Mouse (Mus musculus) left cerebral cortex, adult 11 months (tissue): ENCODE results near the gene Cacng7.
A peak's percentile ranks its signal among the peaks of the same experiment; 100 is the strongest.

Experiments
- DNase-seq: peaks from one replicate; pipeline ENCODE4 v3.0.0; 2022; ENCODE audit warnings: low spot score

The Cacng7 gene

GRCm38 (mm10) chr7:3302556-3303275 lies 30.0 kb upstream of the Cacng7 start:
- DNase-seq: no peak

DNA sequence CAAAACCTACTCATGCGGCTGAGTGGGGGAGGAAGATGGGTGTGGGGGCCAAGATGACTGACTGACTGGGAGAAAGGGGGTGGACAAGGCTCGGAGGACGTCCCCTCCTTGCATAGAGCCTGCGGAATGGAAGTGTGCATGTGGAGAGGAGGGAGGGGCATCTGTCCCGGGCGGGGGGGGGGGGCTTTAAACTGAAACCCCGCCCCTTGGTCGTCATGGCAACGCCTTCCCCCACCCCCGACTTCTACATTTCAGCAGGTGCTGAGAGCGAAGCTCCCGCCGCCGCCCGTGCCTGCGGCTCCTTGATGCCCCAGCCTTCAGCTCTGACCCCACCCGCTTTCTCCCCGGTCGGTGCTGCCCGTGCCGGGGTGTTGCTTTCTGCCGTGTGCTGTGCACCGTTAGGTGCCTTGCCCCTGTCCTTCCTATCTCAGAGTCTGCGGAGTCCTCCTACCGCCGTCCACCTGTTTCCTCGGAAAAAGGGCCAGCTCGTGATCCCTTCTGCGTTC lies 29.4 kb upstream of the Cacng7 start:
- DNase-seq: no peak

- DNase-seq: no peak
Measured at GRCm38 (mm10) chr7:3303789-3304188, 29.0 kb upstream of the Cacng7 start.

- no peak for DNase-seq
Measured at GRCm38 (mm10) chr7:3304298-3304697, 28.5 kb upstream of the Cacng7 start.

DNA sequence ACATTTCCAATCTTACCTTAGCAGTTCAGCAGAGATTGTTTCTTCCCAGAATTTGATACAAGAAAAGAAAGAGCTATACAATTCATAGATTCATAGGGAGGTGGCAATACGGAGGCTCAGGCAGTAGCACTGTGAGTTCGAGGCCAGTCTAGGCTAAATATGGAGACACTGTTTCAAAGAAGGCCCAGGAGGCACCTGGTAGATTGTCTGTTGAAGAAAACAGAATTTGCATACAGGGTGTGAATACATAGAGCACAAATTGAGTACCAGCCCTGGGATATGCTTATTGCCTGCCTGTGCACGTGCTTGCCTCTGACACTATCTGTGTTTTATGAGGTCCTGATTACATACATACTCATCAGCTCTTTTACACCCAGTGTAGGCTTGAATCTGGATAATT lies 26.4 kb upstream of the Cacng7 start:
- DNase-seq: no peak

DNA sequence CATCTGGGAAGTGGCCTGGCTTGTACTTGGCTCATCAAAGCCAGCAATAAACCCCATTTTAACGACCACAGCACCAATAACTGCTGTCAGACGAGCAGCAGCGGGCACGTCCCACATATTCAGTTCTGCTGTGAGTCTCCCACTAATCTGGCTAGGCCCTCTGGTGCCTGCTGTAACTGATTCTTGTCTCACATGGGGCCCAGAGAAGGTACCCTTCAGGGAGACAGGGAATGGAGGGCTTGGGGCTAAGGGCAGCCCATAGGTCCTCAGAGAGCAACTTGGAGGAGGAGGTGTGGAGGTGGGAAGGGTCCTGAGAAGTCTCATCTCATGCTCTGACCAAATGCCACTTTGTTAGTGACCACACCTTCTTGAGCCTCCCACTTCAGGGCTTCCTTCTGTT lies 24.1 kb upstream of the Cacng7 start:
- no peak for DNase-seq

DNA sequence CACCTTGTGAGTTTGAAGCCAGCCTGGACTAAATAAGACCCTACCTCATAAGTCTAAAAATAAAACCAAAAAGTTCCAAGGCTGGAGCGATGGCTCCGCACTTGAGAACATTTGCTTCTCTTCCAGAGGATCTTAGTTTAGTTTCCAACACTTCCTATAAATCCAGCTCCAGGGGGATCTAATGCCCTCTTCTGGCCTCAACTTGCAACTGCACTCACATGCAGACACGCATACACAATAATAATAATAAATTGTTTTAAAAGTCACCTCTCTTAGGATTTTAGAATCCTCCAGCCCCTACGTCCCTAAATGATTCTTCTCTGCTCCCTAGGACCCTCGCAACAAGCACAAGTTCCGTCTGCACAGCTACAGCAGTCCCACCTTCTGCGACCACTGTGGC lies 22.5 kb upstream of the Cacng7 start:
- DNase-seq: no peak

- no peak for DNase-seq
Measured at GRCm38 (mm10) chr7:3313571-3313970, 19.2 kb upstream of the Cacng7 start.

GRCm38 (mm10) chr7:3314121-3314520 lies 18.6 kb upstream of the Cacng7 start:
- DNase-seq: no peak

- DNase-seq: no peak
Measured at GRCm38 (mm10) chr7:3317704-3318103, 15.1 kb upstream of the Cacng7 start.

DNA sequence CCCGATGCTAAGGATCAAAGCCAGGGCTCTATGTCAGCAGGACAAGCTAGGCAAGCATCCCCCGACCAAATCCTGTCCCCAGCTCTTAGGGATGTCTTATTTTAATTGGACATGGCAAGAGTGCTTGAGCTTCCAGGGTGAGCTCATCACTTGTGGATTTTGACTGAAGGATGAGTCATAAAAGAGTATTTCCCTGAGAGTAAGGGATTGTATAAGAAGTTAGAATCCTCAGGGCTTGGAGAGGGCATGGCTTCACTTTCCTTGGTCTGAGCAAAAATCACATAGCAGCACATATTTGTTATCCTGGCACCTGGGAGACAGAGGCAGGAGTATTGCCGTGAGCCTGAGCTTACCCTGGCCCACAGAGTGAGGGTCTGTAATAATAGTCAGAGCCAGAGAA lies 11.9 kb upstream of the Cacng7 start:
- no peak for DNase-seq

DNA sequence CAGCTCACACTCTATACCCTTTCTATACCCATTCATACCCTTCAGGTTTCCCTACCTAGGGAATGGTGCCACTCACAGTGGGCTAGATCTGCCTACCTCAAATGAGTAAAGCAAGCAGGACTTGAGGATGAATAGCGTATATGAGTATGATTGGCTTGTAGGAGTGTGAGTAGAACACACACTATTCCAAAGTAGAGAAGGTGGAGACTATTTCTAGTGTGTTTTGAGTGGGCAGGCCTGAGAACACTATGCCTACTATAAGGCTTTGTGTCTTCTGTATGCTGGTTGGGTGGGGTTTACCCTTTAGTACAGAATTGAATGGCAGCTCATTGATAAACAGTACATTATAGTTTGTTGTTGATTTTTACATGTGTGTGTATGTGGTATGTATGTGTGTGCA lies 8.9 kb upstream of the Cacng7 start:
- no peak for DNase-seq

DNA sequence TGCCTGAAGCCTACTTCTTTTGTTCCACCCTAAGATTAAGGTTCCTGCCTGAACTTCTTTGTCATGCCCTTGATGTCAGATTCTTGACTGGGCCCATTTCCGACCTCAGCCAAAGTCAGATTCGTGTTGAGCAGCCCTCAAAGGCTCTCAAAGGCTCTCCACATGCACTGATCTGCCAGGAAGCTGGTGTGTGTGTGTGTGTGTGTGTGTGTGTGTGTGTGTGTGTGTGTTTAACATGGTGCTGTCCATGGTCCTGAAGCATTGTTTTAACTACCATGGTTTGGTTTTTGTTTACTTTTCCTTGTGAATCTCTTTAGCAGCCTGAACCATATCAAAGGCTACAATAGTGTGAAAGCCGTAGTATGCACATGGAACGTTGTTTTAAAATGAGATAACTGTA lies 4.8 kb upstream of the Cacng7 start:
- DNase-seq: no peak

DNA sequence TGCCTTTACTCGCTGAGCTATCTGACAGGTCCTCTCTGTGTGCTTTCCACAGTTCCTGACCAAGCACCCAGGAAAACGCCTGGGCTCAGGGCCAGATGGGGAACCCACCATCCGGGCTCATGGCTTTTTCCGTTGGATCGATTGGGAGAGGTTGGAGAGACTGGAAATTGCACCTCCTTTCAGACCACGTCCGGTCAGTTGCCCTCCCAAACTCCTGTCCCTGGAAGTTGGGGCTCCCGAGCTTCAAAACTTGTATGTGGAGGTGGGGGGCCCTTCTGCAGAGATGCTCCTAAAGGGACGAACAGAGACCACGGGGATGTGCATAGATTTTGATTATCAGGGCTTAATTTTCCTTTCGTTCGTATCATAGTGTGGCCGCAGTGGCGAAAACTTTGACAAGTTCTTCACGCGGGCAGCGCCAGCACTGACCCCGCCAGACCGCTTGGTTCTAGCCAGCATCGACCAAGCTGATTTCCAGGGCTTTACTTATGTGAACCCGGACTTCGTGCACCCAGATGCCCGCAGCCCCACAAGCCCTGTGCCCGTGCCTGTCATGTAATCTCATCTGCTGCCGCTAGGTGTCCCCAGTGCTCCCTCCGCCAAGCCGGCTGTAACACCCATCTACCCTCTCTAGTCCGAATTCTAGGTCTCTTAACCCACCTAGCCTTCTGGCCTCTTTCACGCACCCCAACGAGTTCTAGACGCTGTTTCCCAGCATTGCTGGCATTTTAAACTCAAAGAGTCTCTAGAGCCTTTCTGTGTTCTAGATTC lies 2.8 kb upstream of the Cacng7 start:
- DNase-seq: peak; percentile 63

- DNase-seq: no peak
Measured at GRCm38 (mm10) chr7:3331171-3331570, 1.6 kb upstream of the Cacng7 start.

DNA sequence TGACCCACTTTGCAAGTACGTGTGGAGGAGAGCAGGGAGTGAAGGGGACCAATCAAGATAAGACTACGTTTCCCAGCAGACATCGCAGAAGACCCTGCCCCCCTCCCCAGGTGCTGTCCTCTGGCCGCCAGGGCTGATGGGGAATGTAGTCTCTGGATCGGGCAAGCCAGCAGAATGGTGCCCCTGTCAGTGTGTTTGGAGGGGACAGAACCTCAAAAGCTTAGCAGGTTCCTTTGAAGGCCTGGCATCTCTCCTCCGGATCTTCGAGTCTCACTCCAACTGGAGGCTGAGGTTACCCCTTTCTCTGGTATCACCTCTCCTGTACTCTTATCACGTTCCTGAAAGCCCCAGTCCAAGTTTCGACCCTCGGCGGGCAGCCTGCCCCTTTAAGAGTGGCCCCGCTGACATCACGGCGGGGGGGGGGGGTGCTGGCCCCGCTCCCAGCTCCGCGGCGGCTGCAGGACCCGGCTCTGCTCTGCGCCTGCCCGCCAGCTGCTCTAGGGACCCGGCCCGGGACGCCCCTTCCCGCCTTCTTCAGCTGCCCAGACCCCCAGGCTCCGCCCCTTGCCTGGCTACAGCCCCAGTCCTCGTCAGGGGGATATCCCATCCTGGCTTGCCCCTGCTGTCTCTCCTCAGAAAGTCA lies 1.1 kb upstream of the Cacng7 start:
- peak; percentile 85 for DNase-seq

- no peak for DNase-seq
Measured at GRCm38 (mm10) chr7:3332224-3332615, 535 bp upstream of the Cacng7 start.

DNA sequence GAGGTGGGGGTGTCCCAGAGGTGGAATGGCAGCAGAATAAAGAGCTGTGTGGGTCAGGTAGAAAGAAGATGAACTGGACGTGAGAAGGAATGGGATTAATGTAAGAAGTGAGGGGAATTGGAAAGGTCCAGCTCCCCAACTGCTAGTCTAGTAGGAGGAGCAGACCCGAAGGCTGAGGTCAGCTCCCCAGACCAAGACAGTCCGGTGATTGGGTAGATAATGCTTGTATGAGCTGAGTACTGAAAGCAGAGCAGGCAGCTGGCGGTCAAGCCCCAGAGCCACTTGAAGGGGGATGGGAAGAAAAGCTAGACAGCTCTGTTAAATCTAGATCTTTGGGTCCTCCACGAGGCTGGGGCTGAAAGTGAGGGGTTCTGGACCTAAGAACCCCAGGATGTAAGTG lies 787 bp downstream of the Cacng7 start:
- DNase-seq: no peak

GRCm38 (mm10) chr7:3336412-3336811 lies 3.7 kb downstream of the Cacng7 start:
- no peak for DNase-seq

DNA sequence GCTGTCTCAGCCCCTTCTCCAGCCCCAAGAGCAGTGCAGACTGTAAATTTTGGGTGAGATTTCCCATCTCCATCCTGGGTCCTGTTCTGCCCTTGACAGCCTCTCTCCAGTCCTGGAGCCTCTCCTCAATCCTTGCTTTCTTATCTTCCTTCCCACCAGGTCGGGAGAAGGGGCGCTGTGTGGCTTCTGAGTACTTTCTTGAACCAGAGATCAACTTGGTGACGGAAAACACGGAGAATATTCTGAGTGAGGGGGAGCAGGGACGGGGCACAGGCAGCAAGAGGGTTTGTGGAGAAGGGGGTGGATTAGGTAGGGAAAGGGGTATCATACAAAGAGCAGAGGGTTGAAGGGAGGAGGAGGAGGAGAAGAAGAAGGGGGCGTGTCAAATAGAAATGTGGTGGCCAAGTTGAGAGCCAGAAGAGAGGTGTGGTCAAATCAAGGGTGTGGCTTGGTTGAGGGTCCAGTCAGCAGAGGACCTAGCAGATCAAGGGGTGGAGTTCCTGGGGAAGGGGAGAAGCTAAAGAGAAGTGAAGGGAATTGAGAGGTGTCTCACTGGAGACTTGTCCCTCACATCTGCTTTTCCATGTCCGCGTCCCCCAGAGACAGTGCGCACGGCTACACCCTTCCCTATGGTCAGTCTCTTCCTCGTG lies 5.7 kb downstream of the Cacng7 start:
- no peak for DNase-seq

GRCm38 (mm10) chr7:3339010-3339409 lies 6.3 kb downstream of the Cacng7 start:
- DNase-seq: no peak

DNA sequence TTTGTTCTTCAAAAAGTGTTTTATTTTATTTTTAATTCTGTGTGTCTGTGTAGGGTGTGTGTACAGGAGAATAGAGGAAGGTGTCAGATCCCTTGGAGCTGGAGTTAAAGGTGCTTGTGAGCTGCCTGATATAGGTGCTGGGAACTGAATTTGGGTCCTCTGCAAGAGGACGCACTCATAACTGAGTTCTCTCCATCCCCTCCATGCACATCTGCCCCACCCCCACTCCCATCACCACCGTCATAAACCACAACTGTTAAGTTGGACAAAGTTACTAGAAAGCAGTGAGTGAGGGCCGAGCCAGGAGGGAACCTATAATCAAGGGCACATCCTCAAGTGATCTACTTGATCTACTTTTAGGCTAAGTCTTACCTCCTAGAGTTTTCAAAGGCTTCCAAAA lies 11.1 kb downstream of the Cacng7 start:
- DNase-seq: no peak

DNA sequence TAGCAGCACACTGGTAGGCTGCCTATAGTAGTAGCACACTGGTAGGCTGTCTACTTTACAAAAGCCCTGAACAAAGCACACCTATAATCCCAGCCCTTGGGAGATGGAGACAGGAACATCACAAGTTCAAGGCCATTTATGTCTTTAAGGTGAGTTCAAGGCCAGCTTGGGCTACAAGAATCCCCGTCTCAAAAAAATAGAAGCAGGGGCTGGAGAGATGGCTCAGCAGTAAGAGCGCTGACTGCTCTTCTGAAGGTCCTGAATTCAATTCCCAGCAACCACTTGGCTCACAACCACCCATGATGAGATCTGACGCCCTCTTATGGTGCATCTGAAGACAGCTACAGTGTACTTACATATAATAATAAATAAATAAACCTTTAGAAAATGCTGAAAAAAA lies 12.5 kb downstream of the Cacng7 start:
- no peak for DNase-seq
